11 mouse cellular contexts compared by ENCODE assay signal in genomic region chr6:108233070-108233469, GRCm38 (mm10). TPM values are rescaled to one million over a fixed set of nuclear protein-coding genes. Genes with fewer than 3 reads are reported as not detected.
DNase-seq lines count a peak whose midpoint lies in the region; ATAC-seq and TF ChIP-seq lines count a peak whose summit lies in the region.
"Had no signal": no experiment of that assay in that cellular context is flagged by ENCODE, and none has a peak within 500 bp of the region (broad histone marks: within the 10 kb centered on the region; RNA-seq: fewer than 3 reads in every experiment).

No protein-coding gene starts in this region.

- H3K4me1 ChIP-seq in lung, embryonic 14.5 days (ENCODE audit: insufficient read depth), result peaks cover 21% of the 10 kb centered on the region
- peaks cover 19% of the 10 kb centered on the region for H3K4me1 ChIP-seq in lung, adult 2 months (ENCODE audit: control insufficient read depth, insufficient read depth, low read length)
- H3K4me1 ChIP-seq in heart, embryonic 10.5 days, result peaks cover 74% of the 10 kb centered on the region
- H3K4me1 ChIP-seq in kidney, embryonic 14.5 days (ENCODE audit: control insufficient read depth, insufficient read depth, low read length), result peaks cover 49% of the 10 kb centered on the region

- H3K9ac ChIP-seq in lung, embryonic 14.5 days, result no peak overlapping the region
- no peak overlapping the region for H3K9ac ChIP-seq in kidney, embryonic 14.5 days (ENCODE audit: low read depth, low read length)
- H3K9ac ChIP-seq: forebrain, postnatal 0 days; neural tube, embryonic 12.5 days had no signal

- no peak overlapping the region for H3K4me2 ChIP-seq in lung, embryonic 14.5 days
- no peak overlapping the region for H3K4me2 ChIP-seq in kidney, embryonic 14.5 days (replicated peaks; ENCODE audit: low read depth, low read length)
- H3K4me2 ChIP-seq: neural tube, embryonic 12.5 days had no signal

- H3K9me3 ChIP-seq in lung, embryonic 14.5 days (ENCODE audit: low read depth, low read length), result no peaks in the 10 kb centered on the region
- H3K9me3 ChIP-seq in heart, embryonic 10.5 days, result no peaks in the 10 kb centered on the region
- no peaks in the 10 kb centered on the region for H3K9me3 ChIP-seq in kidney, embryonic 14.5 days (ENCODE audit: control insufficient read depth, low read length)
- H3K9me3 ChIP-seq: neural tube, embryonic 12.5 days had no signal

- no peak for TF ChIP-seq POLR2A in lung, adult 2 months (IDR thresholded peaks at IDR 0.05; ENCODE audit: borderline replicate concordance, extremely low read depth, low read depth, low read length)

- no peak overlapping the region for H3K4me3 ChIP-seq in lung, embryonic 14.5 days (ENCODE audit: low read depth, low read length)
- H3K4me3 ChIP-seq in lung, adult 2 months (replicated peaks; ENCODE audit: extremely low read depth, low read depth, low read length), result no peak overlapping the region
- H3K4me3 ChIP-seq in heart, embryonic 10.5 days, result no peak overlapping the region
- H3K4me3 ChIP-seq in kidney, embryonic 14.5 days (ENCODE audit: low read length), result no peak overlapping the region
- H3K4me3 ChIP-seq: neural tube, embryonic 12.5 days had no signal

- peak; percentile 52 for DNase-seq in lung, embryonic 14.5 days
- no peak for DNase-seq in lung, adult 2 months
- DNase-seq in adrenal gland, adult 2 months, result peak; percentile 93
- DNase-seq in heart, embryonic 10.5 days (ENCODE audit: low spot score), result no peak
- no peak for DNase-seq in cerebellum, postnatal 4 days (ENCODE audit: low spot score in 2 of 2)
- no peak for DNase-seq in layer of hippocampus, adult 9-10 months (ENCODE audit: low spot score)
- DNase-seq: cerebellum, adult 9-10 months; forebrain, postnatal 0 days had no signal

- H3K27me3 ChIP-seq in lung, embryonic 14.5 days (ENCODE audit: insufficient read depth, low read length), result no peaks in the 10 kb centered on the region
- H3K27me3 ChIP-seq in heart, embryonic 10.5 days (ENCODE audit: insufficient read depth, poor library complexity, severe bottlenecking), result no peaks in the 10 kb centered on the region
- no peaks in the 10 kb centered on the region for H3K27me3 ChIP-seq in kidney, embryonic 14.5 days (ENCODE audit: control insufficient read depth, insufficient read depth, low read length)
- H3K27me3 ChIP-seq: neural tube, embryonic 12.5 days had no signal

- H3K36me3 ChIP-seq in lung, embryonic 14.5 days (ENCODE audit: insufficient read depth), result no peaks in the 10 kb centered on the region
- H3K36me3 ChIP-seq in heart, embryonic 10.5 days, result no peaks in the 10 kb centered on the region
- no peaks in the 10 kb centered on the region for H3K36me3 ChIP-seq in kidney, embryonic 14.5 days (ENCODE audit: control insufficient read depth, insufficient read depth, low read length)
- H3K36me3 ChIP-seq: neural tube, embryonic 12.5 days had no signal

- no peak for ATAC-seq in lung, embryonic 14.5 days (ENCODE audit: insufficient read depth)
- ATAC-seq in kidney, embryonic 14.5 days (ENCODE audit: low FRiP score, low TSS enrichment), result no peak
- ATAC-seq in erythroblast, adult 5-6 weeks (replicated peaks; ENCODE audit: low FRiP score, poor library complexity, severe bottlenecking), result no peak
- ATAC-seq: forebrain, postnatal 0 days had no signal

- 37% methylated on average over 6 of the region's 6 CpGs for WGBS in lung, embryonic 14.5 days
- 14% methylated on average over 6 of the region's 6 CpGs for WGBS in lung, adult 2 months
- whole genome bisulfite sequencing in heart, embryonic 10.5 days, result 17% methylated on average over 6 of the region's 6 CpGs
- WGBS in kidney, embryonic 14.5 days, result 34% methylated on average over 6 of the region's 6 CpGs

- no peak overlapping the region; the same call in 1 of the 2 replicates for H3K27ac ChIP-seq in lung, embryonic 14.5 days (ENCODE audit: low read depth)
- peak overlapping the region; percentile 70; the same call in 1 of the 2 replicates for H3K27ac ChIP-seq in heart, embryonic 10.5 days
- peak overlapping the region; percentile 24 for H3K27ac ChIP-seq in kidney, embryonic 14.5 days (ENCODE audit: low read depth, low read length)
- H3K27ac ChIP-seq: neural tube, embryonic 12.5 days had no signal

- TF ChIP-seq CTCF in lung, embryonic 14.5 days (IDR thresholded peaks at IDR 0.05; ENCODE audit: low read depth), result no peak
- TF ChIP-seq CTCF in lung, adult 2 months (IDR thresholded peaks at IDR 0.05; ENCODE audit: insufficient read depth, low read length), result no peak

RNA-seq across cellular contexts. Expression of gene Itpr1, which starts 20.2 kb away (rescaled TPM):
- 15.7 and 17.0 TPM in 2 replicates for polyA plus RNA-seq in lung, embryonic 14.5 days (2014; fragmentation: Nextera tagmentation; extraction: Ambion mirVana)
- 22.6 and 37.7 TPM in 2 replicates for polyA plus RNA-seq in lung, adult 2 months (2012; rRNA removed)
- total RNA-seq in adrenal gland, adult 2 months (2021), result 100 to 1,000 TPM; 120 to 176 TPM
- polyA plus RNA-seq in adrenal gland, adult 2 months (2012; rRNA removed), result 13.2 and 23.0 TPM in 2 replicates
- 14.6 and 19.4 TPM in 2 replicates for polyA plus RNA-seq in heart, embryonic 10.5 days (2016; fragmentation: Nextera tagmentation; extraction: Ambion mirVana)
- polyA plus RNA-seq in kidney, embryonic 14.5 days (2014; fragmentation: Nextera tagmentation; extraction: Ambion mirVana), result 13.8 and 22.4 TPM in 2 replicates
- total RNA-seq in erythroblast, adult 5-6 weeks (2015; ENCODE audit: low replicate concordance), result 14.0 and 15.0 TPM in 2 replicates
- 10.1 and 19.4 TPM in 2 replicates for total RNA-seq in erythroblast, adult 5-6 weeks (2017; ENCODE audit: low replicate concordance)

RNA-seq across cellular contexts. Expression of gene Sumf1, which starts 47.7 kb away (rescaled TPM):
- 28.0 and 28.4 TPM in 2 replicates for polyA plus RNA-seq in lung, embryonic 14.5 days (2014; fragmentation: Nextera tagmentation; extraction: Ambion mirVana)
- 41.0 and 41.7 TPM in 2 replicates for polyA plus RNA-seq in lung, adult 2 months (2012; rRNA removed)
- 10 to 100 TPM; 37.8 to 44.8 TPM for total RNA-seq in adrenal gland, adult 2 months (2021)
- polyA plus RNA-seq in adrenal gland, adult 2 months (2012; rRNA removed), result 70.3 and 87.0 TPM in 2 replicates
- polyA plus RNA-seq in heart, embryonic 10.5 days (2016; fragmentation: Nextera tagmentation; extraction: Ambion mirVana), result 17.5 and 20.1 TPM in 2 replicates
- polyA plus RNA-seq in kidney, embryonic 14.5 days (2014; fragmentation: Nextera tagmentation; extraction: Ambion mirVana), result 16.6 and 26.8 TPM in 2 replicates
- 5.2 and 8.6 TPM in 2 replicates for total RNA-seq in erythroblast, adult 5-6 weeks (2015; ENCODE audit: low replicate concordance)
- total RNA-seq in erythroblast, adult 5-6 weeks (2017; ENCODE audit: low replicate concordance), result 5.3 TPM in 2 replicates

Comparison
In these comparisons a context has a peak if more than half of its experiments do, and no peak if none do; other contexts are left out.
1. DNase-seq: peak in lung, embryonic 14.5 days (single experiment) and adrenal gland, adult 2 months (single experiment); none in lung, adult 2 months (single experiment), heart, embryonic 10.5 days (single experiment), cerebellum, postnatal 4 days (0 of 2) and layer of hippocampus, adult 9-10 months (single experiment).